Mouse (Mus musculus): ENCODE results near the gene Fam216a.

Gene Fam216a

DNA sequence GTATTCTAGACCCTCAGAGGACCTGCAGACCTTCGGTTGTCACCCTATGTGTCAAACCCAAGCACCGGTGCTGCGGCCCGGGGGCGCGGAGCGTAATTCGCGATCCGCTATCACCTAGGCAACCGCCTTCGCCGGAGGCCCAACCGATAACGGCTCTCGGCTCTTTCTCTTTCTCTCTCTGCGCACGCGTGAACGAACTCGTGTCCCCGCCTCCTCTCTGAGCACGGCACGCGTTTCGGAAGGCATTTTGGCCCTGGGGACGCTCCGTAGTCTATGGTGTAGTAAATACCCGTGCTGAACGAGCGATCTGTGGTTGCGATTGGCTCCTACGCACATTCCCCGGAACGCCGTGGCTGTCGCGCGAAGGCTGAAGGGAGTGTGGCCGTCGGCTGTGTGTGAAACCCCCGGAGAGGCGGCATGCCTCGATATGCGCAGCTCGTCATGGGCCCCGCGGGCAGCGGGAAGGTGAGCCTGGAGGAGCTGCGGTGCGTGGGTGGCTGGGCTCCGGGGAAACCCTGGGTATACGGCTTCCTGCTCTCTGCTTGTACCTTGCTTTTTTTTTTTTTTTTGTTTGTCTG, at the start of gene Fam216a:
Fam216a (minus strand) TSS at position 173 of the 578 bp plus-strand sequence.
- CTCF ChIA-PET = interaction anchor here (0.7 kb wide), 1 partner anchor 12 kb away, joined by 3 read pairs; no protein-coding TSS in a partner anchor

DNA sequence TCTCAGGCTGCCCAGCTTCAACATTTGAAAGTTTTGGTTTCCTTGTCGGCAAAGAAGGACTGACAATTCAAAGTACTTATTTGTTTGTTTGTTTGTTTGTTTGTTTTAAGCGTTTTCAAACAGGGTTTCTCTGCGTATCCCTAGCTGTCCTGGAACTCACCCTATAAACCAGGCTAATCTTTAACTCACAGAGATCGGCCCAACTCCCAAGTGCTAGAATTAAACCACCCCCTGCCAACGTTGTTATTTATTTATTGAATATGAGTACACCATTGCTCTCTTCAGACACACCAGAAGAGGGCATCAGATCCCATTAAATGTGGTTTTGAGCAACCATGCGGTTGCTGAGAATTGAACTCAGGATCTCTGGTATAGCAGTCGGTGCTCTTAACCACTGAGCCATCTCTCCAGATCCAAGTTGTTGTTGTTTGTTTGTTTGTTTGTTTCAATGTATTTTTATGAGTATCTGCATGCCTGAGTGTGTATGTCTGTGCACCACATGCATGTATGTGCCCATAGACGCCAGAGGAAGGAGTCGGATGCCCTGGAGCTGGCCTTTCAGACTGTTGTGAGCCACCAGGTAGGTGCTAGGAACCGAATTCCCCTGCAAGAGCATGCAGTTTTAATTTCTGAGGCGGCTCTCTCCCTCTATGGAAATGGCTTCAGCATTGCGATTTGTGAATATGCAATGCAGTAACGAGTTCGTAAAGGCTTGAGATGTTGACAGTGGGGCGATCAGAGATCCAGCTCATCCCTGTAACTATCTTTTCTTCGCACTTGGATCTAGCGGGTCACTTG, 49.3 kb upstream of the Fam216a start, which contains the start of gene Anapc7:
Anapc7 (plus strand) TSS at position 423 of the 798 bp plus-strand sequence.
- CTCF ChIA-PET = interaction anchor here (0.6 kb wide), 1 partner anchor 44 kb away, joined by 18 read pairs; no protein-coding TSS in a partner anchor

DNA sequence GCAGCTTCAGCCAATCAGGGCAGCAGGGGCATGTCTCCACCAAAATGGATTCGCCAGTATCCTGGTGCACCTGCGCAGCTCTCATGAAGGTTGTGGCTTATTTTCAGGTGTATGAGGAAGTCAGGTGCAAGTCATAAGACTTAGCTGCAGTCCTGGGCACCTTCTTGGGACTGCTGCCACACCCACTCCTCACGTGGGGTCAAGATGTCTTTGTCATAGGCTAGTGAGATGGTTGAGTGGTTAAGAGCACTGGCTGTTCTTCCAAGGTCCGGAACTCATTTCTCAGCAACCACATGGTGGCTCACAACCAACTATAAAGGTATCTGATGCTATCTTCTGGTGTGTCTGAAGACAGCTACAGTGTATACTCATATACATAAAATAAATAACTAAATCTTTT, 48.5 kb upstream of the Fam216a start:
- CTCF ChIA-PET = interaction anchor here (0.6 kb wide), 1 partner anchor 43 kb away, joined by 18 read pairs; no protein-coding TSS in a partner anchor

DNA sequence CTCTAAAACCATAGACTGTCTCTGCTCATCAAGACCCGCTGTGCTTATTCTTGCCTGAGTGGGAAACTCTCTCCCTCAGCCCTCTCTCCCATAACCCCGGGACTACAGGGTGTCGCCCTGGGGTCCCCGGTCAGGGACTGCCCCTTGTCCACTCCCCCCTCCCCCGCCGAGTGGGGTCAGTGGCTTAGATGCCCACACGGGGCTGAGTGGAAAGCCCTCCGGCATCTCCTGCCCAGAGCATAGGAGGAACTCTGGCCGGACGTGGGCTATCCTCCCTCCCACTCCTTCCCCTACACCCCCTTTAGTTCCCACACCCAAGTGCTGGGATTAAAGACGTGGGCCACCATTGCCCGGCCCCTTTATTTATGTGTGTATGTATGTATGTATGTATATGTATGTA, 43.3 kb upstream of the Fam216a start:
- CTCF ChIA-PET = no interaction called here

DNA sequence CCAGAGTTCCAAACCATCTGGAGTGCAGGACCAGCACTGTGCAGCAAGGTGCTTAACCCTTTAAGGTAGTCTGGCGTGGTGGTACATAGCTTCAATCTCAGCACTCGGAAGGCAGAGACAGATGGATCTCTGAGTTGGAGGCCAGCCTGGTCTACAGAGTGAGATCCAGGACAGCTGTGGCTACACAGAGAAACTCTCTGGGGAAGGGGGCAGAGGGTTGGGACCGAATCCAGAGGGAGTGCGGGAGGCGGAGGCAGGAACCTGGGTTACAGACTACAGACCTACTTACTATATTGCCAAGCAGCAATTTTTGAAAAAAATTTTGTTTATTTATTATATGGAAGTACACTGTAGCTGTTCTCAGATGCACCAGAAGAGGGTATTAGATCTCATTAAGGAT, 42.2 kb upstream of the Fam216a start:
- CTCF ChIA-PET = no interaction called here

DNA sequence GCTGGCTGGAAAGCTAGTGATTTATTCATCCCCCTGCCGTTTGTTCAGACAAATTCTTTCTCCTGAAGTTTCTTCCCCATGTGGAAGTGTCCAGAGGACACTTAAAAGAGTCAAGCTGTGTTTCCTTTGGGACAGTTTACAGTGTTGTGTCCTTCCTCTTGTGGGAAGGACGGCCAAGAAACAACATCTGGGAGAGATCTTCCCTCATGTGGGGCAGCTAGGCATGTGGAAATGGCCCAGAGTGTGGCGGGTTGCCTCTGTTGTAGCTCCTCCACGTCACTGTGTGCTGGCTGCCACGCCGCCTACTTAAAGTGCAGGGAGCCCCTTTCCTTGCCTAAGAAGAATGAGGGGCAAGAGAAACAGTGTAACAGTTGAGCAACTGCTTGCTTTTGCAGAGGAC, 40.7 kb upstream of the Fam216a start:
- CTCF ChIA-PET = no interaction called here

DNA sequence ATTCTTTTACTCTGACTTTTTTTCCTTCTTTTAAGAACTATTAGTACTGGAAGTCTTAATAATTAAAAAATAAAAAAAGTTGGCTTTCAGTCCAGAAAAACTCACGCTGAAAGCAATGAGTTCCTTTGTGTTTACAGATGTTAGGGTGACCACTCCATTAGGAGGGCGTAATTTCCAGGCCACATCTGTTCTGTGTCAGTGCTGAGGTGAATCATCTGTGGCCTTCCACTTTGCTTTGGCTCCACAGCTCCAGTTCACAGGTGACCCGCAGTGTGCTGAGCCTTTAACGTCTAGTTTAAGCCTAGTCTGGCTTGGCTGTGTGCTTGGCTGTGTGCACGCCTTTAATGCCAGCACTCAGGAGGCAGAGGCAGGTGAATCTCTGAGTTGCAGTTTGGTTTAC, 39.7 kb upstream of the Fam216a start:
- CTCF ChIA-PET = interaction anchor here (0.7 kb wide), 1 partner anchor 299 kb away, joined by 4 read pairs; no protein-coding TSS in a partner anchor

DNA sequence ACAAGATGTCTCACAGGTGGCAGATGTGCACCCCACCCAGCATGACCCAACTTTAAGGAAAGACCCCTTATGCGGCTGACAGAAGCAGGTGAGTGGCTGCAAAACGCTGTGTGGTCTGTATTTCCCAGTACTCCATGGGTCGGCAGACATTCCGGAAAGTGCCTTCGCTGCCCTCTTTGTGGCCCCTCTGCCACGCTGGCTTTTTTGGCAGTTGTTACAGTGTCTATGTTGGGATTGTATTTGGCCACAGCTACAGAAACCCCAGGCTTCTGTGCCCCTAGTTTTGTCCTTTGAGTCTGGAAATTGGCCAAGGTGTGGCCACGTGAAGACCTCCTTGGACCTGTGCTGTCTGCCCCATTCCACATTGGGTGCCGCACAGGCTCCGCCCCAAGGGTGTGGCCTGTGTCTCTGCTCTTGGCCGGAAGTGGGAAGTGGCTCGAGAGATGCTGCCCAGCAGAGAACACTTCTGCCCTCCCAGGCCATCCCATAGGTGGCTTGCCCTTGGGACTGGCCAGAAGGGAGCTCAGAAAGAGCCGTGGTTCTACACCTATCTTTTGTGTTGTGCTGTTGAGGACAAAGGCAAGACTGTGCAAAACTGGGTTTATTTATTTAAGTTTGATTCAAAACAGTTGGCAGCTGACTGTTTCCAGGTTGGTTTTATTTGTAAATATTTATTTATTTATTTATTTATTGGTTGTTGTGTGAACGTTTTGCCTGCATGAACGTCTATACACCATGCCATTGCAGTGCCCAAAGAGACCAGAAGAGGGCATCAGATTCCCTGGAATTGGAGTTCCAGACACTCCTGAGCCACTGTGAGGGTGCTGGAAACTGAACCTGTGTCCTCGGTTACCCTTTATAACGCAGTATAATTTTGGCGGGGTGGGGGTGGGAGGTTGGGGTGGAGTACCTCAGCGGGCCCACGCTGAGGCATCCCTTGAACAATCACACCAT, 37.8 kb upstream of the Fam216a start:
- CTCF ChIA-PET = no interaction called here

DNA sequence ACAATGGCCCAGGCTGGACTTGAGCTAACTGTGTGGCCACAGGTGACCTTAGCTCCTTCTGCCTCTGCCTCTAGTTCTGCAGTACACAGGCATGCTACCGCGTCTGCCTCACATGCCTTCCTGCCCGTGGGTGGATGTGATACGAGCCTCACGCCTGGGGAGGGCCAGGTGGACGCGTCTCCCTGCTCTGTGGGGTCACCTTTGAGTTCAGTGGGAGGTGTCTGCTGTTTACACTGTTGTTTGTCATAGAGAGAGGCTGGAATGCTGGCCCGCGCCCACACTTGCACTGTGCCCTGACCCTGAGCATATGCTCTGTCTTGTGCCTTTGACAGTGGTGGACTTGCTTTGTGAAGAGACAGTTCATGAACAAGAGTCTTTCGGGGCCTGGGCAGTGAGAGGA, 33.4 kb upstream of the Fam216a start:
- CTCF ChIA-PET = no interaction called here

DNA sequence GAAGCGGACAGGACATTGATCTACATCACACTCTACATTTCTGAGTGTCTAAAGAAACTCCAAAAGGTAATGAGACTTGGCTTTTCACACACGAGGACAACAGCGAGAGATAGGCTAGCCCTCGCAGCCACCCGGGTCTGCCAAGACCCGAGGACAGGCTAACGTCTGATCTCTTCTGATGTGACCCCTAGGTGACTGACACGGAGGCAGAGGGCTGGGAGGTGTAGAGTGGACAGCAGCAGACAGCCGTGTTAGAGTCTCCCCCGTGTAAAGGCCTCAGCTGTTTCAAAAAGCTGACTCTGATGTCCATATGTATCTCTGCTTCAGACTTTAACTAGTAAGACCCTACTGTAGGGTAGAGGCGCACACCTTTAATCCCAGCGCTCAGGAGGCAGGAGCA, 31.2 kb upstream of the Fam216a start:
- CTCF ChIA-PET = no interaction called here

DNA sequence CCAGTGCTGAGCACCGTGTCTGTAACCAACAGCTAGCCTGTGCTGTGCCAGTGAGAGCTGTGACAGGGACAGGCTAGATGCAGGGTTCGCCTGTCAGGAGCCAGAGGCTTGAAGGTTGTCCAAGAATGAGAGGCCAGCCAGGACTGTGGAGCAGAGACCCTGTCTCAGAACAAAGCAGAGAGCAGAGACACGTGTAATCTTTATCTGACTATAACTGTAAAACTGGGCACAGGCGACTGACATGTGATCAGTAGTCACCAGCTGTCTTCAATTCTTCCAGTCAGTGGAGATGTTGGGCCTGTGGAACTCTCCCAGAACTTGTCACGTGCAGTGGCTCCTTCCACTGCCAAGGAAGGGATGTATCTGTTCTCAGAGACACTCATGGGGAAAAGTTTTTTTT, 30.6 kb upstream of the Fam216a start:
- CTCF ChIA-PET = interaction anchor here (0.6 kb wide), 1 partner anchor 330 kb away, joined by 3 read pairs; no protein-coding TSS in a partner anchor

DNA sequence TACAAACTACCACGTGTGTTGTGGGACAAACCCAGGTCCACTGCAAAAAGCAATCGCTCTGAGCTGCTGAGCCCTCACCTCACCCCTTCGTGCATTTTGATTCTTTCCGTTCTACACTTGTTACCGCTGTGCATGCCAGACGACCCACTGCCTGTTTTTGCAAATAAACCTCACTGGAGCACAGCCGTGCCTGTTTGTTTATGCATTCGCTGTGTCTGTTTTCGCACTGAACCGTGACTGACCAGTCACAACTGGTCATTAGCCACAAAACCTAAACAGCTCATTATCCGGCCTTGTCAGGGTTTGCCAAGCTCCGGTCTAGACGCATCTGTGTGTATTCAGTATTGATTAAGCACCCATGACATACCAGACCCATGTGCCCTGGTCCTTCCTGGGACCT, 30.0 kb upstream of the Fam216a start:
- CTCF ChIA-PET = interaction anchor here (0.6 kb wide), 1 partner anchor 330 kb away, joined by 3 read pairs; no protein-coding TSS in a partner anchor

DNA sequence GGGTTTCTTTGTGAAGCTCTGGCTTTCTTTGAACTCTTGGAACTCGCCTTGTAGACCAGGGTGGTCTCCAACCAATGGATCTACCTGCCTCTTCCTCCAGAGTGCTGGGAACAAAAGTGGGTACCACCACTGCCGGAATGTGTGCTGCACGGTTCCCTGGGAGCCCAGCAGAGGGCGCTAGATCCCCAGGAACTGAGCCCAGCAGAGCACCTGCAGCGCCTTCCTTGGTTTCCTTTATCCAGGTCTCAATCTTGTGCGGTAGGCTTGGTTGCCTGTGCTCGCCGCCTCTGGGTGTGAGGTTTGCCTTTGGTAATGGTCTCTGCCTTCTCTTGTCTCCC, 29.1 kb upstream of the Fam216a start:
- CTCF ChIA-PET = no interaction called here

DNA sequence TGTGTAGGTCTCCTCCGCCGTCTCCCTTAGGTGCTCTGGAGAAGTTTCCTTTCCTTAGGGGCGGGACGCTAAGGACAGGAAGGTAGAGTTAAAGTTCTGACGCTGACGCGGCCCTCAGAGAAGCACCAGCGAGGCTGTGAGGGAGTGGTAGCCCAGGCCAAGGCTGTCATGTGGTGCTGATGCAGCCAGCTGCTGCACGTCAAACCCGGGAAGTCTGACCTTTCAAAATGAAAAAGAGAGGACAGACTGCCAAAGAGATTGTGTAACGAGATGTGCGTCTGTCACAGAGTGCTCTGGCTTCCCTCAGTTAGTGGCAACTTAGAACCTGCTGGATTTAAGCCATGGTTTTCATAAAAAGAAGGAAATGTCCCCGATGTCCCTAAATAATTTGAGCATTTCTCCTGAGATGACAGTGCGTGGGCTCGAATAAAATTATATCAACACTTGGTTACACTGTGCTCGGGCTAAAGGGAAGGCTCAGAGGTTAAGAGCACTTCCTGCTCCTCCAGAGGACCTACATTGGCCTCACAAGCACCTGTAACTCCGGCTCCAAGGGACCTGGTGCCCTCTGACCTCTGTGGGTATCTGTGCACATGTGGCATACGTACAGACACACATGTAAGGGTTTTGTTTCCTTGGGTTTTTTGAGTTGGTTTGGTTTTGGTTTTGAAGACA, 28.6 kb upstream of the Fam216a start:
- CTCF ChIA-PET = no interaction called here

DNA sequence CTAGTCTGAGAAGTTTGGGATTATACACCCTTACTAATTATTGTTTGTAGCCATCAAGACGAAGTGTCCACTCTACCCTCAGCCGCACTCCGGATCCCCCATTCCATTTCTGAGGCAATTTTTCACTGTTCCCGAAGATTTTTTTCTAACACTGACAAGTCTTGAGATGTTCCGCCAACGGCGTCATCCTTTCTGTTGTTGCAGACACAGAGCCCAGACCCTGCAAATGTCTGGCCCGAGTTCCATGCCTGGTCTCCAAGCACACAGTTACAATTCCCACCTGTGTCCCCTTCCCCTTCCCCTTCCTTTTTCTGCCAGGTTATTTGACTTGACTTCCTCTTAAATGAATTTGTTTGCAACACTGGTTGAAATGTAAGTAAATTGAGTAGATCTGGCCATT, 27.7 kb upstream of the Fam216a start:
- CTCF ChIA-PET = interaction anchor here (0.6 kb wide), 1 partner anchor 141 kb away, joined by 3 read pairs; no protein-coding TSS in a partner anchor

DNA sequence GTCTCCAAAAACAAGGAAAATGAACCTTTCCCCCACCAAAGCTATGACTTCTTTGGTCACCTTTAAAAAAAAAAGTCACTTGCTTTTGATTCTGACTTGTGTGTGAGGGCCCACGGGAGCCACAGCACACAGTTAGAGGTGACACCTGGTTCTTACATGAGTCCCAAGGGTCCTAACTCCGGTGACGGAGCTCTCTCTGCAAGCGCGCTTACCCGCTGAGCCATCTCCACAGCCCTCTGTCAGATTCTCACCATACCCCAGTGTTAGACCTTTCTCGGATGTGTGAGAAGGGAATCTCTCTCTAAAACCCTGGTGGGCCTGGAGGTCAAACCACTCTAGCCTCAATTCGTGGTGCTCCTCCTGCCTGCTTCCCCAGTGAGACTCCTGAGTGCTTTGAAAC, 25.3 kb upstream of the Fam216a start:
- CTCF ChIA-PET = interaction anchor here (0.7 kb wide), 2 partner anchors 63 to 134 kb away, joined by 3 to 8 read pairs; no protein-coding TSS in a partner anchor

DNA sequence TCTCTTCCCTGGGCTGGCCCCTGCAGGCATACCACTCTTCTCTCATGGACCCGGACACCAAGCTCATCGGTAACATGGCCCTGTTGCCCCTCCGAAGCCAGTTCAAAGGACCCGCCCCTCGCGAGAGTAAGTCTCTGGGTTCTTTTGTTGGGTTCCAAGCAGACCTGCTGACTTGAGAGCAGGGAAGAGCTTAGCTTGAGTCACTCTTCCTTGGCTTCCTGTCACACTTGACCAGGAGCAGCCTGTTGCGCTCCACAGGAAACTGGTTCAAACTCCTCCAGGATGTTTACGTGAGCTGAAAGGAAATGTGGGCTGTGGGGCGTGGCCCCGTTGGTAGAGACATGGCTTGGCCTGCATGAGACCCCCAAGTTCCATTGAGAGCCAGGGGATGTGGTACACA, 24.6 kb upstream of the Fam216a start:
- CTCF ChIA-PET = interaction anchor here (0.7 to 0.8 kb wide), 3 partner anchors 134 to 957 kb away, joined by 3 to 6 read pairs (median 3); no protein-coding TSS in a partner anchor

DNA sequence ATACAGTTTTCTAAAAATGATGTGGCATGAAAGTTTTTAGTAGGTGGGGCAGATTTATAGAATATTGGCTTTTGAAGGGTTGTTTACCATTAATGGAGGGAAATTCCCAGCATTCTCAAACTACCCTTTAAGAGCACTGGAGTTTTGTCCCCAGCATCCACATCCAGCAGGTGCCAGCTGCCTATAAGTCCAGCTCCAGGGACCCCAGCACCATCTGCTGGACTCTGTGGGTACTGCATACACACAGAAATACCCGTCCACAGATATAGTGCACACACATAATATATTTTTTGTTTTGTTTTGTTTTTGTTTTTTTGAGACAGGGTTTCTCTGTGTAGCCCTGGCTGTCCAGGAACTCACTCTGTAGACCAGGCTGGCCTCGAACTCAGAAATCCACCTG, 21.7 kb upstream of the Fam216a start:
- CTCF ChIA-PET = interaction anchor here (0.7 kb wide), 1 partner anchor 667 kb away, joined by 4 read pairs; no protein-coding TSS in a partner anchor

DNA sequence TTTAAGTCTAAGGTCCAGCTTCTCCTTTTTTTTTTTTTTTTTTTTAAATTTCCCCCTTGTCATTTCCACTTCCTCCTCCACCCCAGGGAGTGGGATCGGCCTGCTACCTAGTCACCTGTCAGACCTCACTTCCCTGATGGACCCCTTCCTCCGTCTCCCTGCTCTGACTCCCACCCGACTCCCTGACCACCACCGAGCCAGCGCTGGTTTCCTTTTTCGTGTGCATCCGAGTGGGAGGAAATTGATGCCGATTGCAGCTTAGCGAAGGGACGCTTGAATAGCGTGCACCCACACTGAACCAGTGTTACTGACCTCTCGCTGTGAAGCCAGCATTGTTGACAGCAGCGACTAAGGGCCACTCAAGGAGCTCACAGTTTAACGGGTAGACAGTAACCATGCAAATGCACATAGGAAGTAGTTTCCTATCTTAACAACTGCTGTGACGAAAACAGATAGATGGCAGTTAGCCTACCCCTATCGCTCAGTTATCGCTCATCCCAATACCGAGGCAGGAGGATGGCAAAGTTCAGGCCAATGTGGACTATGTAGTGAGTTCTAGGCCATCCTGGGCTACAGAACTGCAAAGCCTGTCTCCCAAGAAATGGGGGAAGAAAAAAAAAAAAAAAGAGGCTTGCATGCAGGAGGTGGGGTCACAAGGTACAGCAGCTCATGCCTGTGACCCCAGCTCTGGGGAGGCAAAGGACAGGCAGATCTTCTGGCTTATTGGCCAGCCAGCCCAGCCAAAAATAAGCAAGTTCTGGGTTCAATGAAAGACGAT, 20.3 kb upstream of the Fam216a start:
- CTCF ChIA-PET = interaction anchor here (0.6 kb wide), 3 partner anchors 13 to 1073 kb away, joined by 3 to 4 read pairs (median 3); no protein-coding TSS in a partner anchor

DNA sequence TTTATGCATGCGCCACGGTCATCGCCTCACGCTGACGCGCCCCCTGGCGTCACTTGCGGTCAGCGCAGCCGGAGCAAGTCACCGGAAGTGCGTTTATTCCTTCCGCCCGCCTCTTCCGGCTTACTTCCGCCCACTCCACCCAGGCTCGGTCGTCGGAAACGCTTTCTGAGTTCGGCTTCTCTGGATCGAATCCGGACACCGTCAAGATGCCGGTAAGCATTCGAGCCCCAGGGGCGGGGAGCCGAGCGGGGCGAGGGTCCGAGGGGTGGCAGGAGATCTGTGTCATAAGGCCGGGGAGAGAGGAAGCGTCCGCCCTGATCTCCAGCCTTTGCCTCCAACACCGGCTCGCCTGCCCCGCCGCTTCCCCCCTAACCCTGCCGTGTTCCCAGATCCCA, 19.6 kb upstream of the Fam216a start, which contains the start of gene Arpc3:
Arpc3 (plus strand) TSS at position 93 of the 395 bp plus-strand sequence.
- CTCF ChIA-PET = interaction anchor here (0.6 to 0.7 kb wide), 4 partner anchors 12 to 1074 kb away, joined by 3 to 4 read pairs (median 3); no protein-coding TSS in a partner anchor
